Mouse (Mus musculus) embryonic facial prominence, embryonic 11.5 days (tissue): Measurements from ENCODE around the gene Tlr7. TPM values are rescaled to one million over a fixed set of nuclear protein-coding genes. Genes with fewer than 3 reads are reported as not detected.

ENCODE experiments used
- ATAC-seq: fragments of 200-750 bp; cut with Nextera tagmentation; replicated peaks from 2 replicates; pipeline ENCODE4 v1.8.0; 2017; ENCODE audit warnings: low read depth; ENCODE audit not compliant: insufficient number of reproducible peaks, low FRiP score, low TSS enrichment
- DNase-seq: peaks from one replicate; pipeline ENCODE4 v3.0.0-alpha.2; 2015; ENCODE audit warnings: low spot score
- H3K27ac ChIP-seq: fragments of 300-500 bp; sonication (generic); replicated peaks from 2 replicates; pipeline ENCODE4 v1.5.1; 2014; ENCODE audit warnings: mild to moderate bottlenecking, low read depth, low read length, control low read depth
- H3K27me3 ChIP-seq: fragments of 300-500 bp; sonication (generic); 2 replicates; pipeline ENCODE4 v1.6.1; 2014; ENCODE audit warnings: mild to moderate bottlenecking, low read length, moderate library complexity, mixed read lengths; ENCODE audit not compliant: control insufficient read depth, insufficient read depth
- H3K36me3 ChIP-seq: fragments of 300-500 bp; sonication (generic); replicated peaks from 2 replicates; pipeline ENCODE4 v1.6.1; 2014; ENCODE audit warnings: low read depth, mild to moderate bottlenecking, low read length, moderate library complexity, mixed read lengths; ENCODE audit not compliant: control insufficient read depth, insufficient read depth
- H3K4me1 ChIP-seq: fragments of 300-500 bp; sonication (generic); 2 replicates; pipeline ENCODE4 v1.6.1; 2014; ENCODE audit warnings: low read length, mixed read lengths; ENCODE audit not compliant: control insufficient read depth, insufficient read depth
- H3K4me2 ChIP-seq: fragments of 300-500 bp; sonication (generic); 2 replicates; pipeline ENCODE4 v1.6.1; 2014; ENCODE audit warnings: low read depth, mild to moderate bottlenecking, control low read depth, low read length, moderate library complexity
- H3K4me3 ChIP-seq: fragments of 300-500 bp; sonication (generic); 2 replicates; pipeline ENCODE4 v1.5.1; 2014; ENCODE audit warnings: low read depth, low read length, control low read depth
- H3K9ac ChIP-seq: fragments of 300-500 bp; sonication (generic); replicated peaks from 2 replicates; pipeline ENCODE4 v1.6.1; 2014; ENCODE audit warnings: mild to moderate bottlenecking, control low read depth, low read length
- H3K9me3 ChIP-seq: fragments of 300-500 bp; sonication (generic); replicated peaks from 2 replicates; pipeline ENCODE4 v1.6.1; 2016; ENCODE audit warnings: mild to moderate bottlenecking, low read length, inconsistent platforms, mixed read lengths; ENCODE audit not compliant: control insufficient read depth
- WGBS: fragments of 180-500 bp; shearing (Covaris S2); extraction: QIAGEN DNeasy Blood & Tissue Kit; methylation state at CpG from one replicate; pipeline ENCODE4 v1.1.7; 2014; 5-methylcytosine and 5-hydroxymethylcytosine counted together
- polyA plus RNA-seq: library from polyadenylated mRNA; unstranded; fragments of >200 nt; fragmentation: Nextera tagmentation; extraction: Ambion mirVana; gene quantifications from 2 replicates; pipeline ENCODE4 v1.2.1, GENCODE M21; 2014

Gene Tlr7
- polyA plus RNA-seq, 1 experiment from 2014 or later, result 0.73 TPM

DNA sequence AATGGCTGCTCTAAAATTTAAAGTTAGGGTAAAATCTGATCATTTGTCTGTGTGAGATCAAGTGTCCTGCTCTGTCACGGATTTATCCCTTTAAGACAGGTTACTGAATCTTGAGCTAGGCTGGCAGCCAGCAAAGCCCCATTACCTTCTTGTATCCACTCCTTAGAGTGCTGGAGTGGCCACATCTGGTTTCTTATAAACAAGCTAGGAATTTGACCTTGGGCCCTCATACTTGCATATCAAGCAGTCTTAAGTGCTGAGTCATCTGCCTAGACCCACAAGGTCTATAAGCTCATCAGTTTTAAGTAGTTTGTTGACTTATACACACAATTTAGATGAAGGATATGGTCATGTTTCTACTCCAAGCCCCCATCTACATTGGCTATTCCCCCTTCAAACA lies 14.0 kb upstream of the Tlr7 start:
- ATAC-seq (no peak), DNase-seq (no peak)
- no peaks in the 10 kb centered on the region for H3K4me1 ChIP-seq
- no peaks in the 10 kb centered on the region for H3K36me3 ChIP-seq
- no peak overlapping the region for H3K27ac ChIP-seq
- H3K27me3 ChIP-seq, result no peaks in the 10 kb centered on the region
- H3K4me3 ChIP-seq, result no peak overlapping the region
- no peak overlapping the region for H3K4me2 ChIP-seq
- 77% methylated on average over 1 of the region's 1 CpGs for WGBS
- no peaks in the 10 kb centered on the region for H3K9me3 ChIP-seq
- no peak overlapping the region for H3K9ac ChIP-seq

DNA sequence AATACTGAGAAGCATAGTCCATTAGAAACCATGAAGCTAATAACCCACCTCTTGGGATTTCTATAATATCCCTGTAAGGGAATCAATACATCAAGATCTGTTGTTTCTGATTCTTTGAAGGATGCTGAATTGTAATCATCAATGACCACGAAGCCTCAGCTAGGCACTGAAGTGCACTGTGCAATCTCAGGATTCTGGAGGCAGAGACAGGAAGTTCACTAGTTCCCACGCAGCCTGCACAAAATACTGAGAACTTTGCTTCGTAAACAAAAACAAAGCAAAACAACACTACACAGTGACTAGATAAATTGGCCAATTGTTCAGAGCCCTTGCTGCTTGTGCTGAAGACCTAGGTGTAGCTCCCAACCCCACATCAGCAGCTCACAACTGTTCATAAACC lies 11.5 kb upstream of the Tlr7 start:
- H3K27ac ChIP-seq, result no peak overlapping the region
- no peaks in the 10 kb centered on the region for H3K27me3 ChIP-seq
- DNase-seq (no peak), ATAC-seq (no peak)
- no peaks in the 10 kb centered on the region for H3K9me3 ChIP-seq
- 79% methylated on average over 3 of the region's 3 CpGs for WGBS
- H3K4me2 ChIP-seq, result no peak overlapping the region
- no peaks in the 10 kb centered on the region for H3K36me3 ChIP-seq
- H3K4me1 ChIP-seq, result no peaks in the 10 kb centered on the region
- H3K4me3 ChIP-seq, result no peak overlapping the region
- H3K9ac ChIP-seq, result no peak overlapping the region

GRCm38 (mm10) chrX:167340190-167340589 lies 9.8 kb upstream of the Tlr7 start:
- H3K4me3 ChIP-seq, result no peak overlapping the region
- ATAC-seq, result no peak
- 88% methylated on average over 2 of the region's 2 CpGs for WGBS

GRCm38 (mm10) chrX:167337990-167338389 lies 7.6 kb upstream of the Tlr7 start:
- ATAC-seq (no peak), DNase-seq (no peak)
- H3K36me3 ChIP-seq, result no peaks in the 10 kb centered on the region
- no peak overlapping the region for H3K4me3 ChIP-seq
- no peak overlapping the region for H3K9ac ChIP-seq
- no peaks in the 10 kb centered on the region for H3K27me3 ChIP-seq
- no peaks in the 10 kb centered on the region for H3K9me3 ChIP-seq
- no peak overlapping the region for H3K4me2 ChIP-seq
- no peaks in the 10 kb centered on the region for H3K4me1 ChIP-seq
- H3K27ac ChIP-seq, result no peak overlapping the region
- WGBS, result 88% methylated on average over 1 of the region's 1 CpGs

More at GRCm38 (mm10) chrX:167340190-167340589, 9.8 kb upstream of the Tlr7 start:
- no peak for DNase-seq
- H3K27me3 ChIP-seq, result no peaks in the 10 kb centered on the region
- no peaks in the 10 kb centered on the region for H3K9me3 ChIP-seq
- H3K4me1 ChIP-seq, result no peaks in the 10 kb centered on the region
- no peak overlapping the region for H3K4me2 ChIP-seq
- no peak overlapping the region for H3K9ac ChIP-seq
- H3K27ac ChIP-seq, result no peak overlapping the region
- H3K36me3 ChIP-seq, result no peaks in the 10 kb centered on the region

- H3K36me3 ChIP-seq, result no peaks in the 10 kb centered on the region
- WGBS, result 82% methylated on average over 1 of the region's 1 CpGs
Observed at GRCm38 (mm10) chrX:167334571-167334970, 4.2 kb upstream of the Tlr7 start.

DNA sequence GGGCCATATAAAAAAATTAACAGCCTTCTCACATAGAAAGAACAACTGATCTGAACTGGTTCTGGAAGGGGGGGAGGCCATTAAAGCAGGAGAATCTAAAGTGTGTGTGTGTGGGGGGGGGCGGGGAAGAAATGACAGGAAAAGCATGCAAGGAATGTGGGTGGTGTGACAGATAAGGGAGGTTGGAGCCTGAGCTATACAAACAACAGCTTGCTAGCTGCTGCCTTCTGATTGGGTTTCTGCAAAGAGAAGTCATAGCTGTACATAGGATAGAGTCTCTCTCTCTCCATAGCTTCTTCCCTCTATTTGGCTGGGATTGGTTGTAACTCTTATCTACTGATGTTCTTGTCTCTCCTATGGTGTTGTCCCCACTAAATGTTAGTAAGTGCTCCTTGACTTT lies 2.2 kb upstream of the Tlr7 start:
- no peaks in the 10 kb centered on the region for H3K27me3 ChIP-seq
- no peak overlapping the region for H3K4me3 ChIP-seq
- no peaks in the 10 kb centered on the region for H3K4me1 ChIP-seq
- 78% methylated on average over 1 of the region's 1 CpGs for WGBS
- DNase-seq (no peak), ATAC-seq (no peak)
- H3K4me2 ChIP-seq, result no peak overlapping the region
- H3K9ac ChIP-seq, result no peak overlapping the region
- H3K36me3 ChIP-seq, result no peaks in the 10 kb centered on the region
- H3K27ac ChIP-seq, result no peak overlapping the region
- no peaks in the 10 kb centered on the region for H3K9me3 ChIP-seq

More at GRCm38 (mm10) chrX:167334571-167334970, 4.2 kb upstream of the Tlr7 start:
- H3K27me3 ChIP-seq, result no peaks in the 10 kb centered on the region
- no peak overlapping the region for H3K27ac ChIP-seq
- no peak for ATAC-seq
- no peak for DNase-seq
- no peak overlapping the region for H3K4me2 ChIP-seq
- H3K9ac ChIP-seq, result no peak overlapping the region
- no peak overlapping the region for H3K4me3 ChIP-seq
- H3K4me1 ChIP-seq, result no peaks in the 10 kb centered on the region
- no peaks in the 10 kb centered on the region for H3K9me3 ChIP-seq

DNA sequence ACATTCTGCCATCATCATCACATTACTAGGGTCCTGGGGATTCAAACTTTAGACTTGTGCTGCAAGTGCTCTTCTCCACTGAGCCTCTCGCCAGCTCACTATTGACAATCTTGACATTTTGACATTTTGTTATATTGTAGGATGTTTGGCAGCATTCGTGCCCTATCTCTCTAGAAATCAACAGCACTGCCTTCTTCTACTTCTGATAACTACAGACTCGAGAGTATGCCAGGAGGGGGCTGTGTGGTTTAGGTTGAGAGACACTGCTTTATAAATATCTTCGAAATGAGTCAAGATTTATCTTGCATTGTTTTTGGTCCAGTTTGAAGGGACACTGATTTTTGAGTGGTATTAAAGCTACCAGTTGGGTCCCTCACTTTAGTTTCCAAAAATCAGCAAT lies 635 bp upstream of the Tlr7 start:
- no peaks in the 10 kb centered on the region for H3K36me3 ChIP-seq
- no peak overlapping the region for H3K27ac ChIP-seq
- DNase-seq (no peak), ATAC-seq (no peak)
- H3K9ac ChIP-seq, result no peak overlapping the region
- 85% methylated on average over 4 of the region's 4 CpGs for WGBS
- H3K27me3 ChIP-seq, result no peaks in the 10 kb centered on the region
- H3K4me2 ChIP-seq, result no peak overlapping the region
- no peak overlapping the region for H3K4me3 ChIP-seq
- H3K4me1 ChIP-seq, result no peaks in the 10 kb centered on the region
- no peaks in the 10 kb centered on the region for H3K9me3 ChIP-seq

DNA sequence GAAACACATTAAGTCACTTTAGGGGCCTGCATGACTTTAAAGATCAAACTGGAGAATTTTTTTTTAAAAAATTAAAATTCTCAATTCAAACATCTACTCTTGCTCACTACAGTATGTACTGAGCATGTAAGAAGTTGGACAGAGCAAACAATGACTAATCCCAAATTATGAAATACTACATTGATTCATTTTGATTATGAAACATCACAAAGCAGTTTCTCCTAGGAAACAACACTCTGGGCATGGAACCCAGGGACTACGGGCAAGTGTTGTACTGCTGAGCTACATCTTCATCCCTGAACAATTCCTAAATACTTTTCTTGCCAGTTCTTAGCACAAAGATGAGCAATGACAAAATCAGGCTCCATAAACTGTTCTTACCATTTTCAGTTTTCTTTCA lies 738 bp downstream of the Tlr7 start:
- H3K9me3 ChIP-seq, result no peaks in the 10 kb centered on the region
- WGBS, result 86% methylated on average over 1 of the region's 1 CpGs
- no peak overlapping the region for H3K27ac ChIP-seq
- no peak overlapping the region for H3K4me2 ChIP-seq
- no peaks in the 10 kb centered on the region for H3K36me3 ChIP-seq
- no peak for ATAC-seq
- no peaks in the 10 kb centered on the region for H3K4me1 ChIP-seq
- H3K27me3 ChIP-seq, result no peaks in the 10 kb centered on the region
- DNase-seq, result no peak
- no peak overlapping the region for H3K4me3 ChIP-seq
- H3K9ac ChIP-seq, result no peak overlapping the region
